Mouse (Mus musculus) ES-Bruce4 (cell line): Measurements from ENCODE around the gene Olfr770. TPM values are rescaled to one million over a fixed set of nuclear protein-coding genes. Genes with fewer than 3 reads are reported as not detected.
"Not testable (repeated sequence)": the region's sequence is repeated elsewhere in the genome, so short reads cannot be mapped to it uniquely, and the experiment has no call there.

ENCODE experiments used
- H3K27ac ChIP-seq: 2 replicates; pipeline ENCODE4 v1.5.1; 2012; ENCODE audit warnings: low read length, inconsistent platforms; ENCODE audit not compliant: insufficient read depth
- H3K27me3 ChIP-seq: 2 replicates; pipeline ENCODE4 v1.6.1; 2012; ENCODE audit warnings: mild to moderate bottlenecking, low read length, inconsistent platforms; ENCODE audit not compliant: control insufficient read depth, poor library complexity, insufficient read depth, severe bottlenecking
- H3K36me3 ChIP-seq: 2 replicates; pipeline ENCODE4 v1.6.1; 2012; ENCODE audit warnings: inconsistent platforms, mild to moderate bottlenecking, low read length, moderate library complexity; ENCODE audit not compliant: control insufficient read depth, poor library complexity, insufficient read depth, severe bottlenecking
- H3K4me1 ChIP-seq: one replicate; pipeline ENCODE4 v1.8.1; 2011; ENCODE audit warnings: low read length; ENCODE audit not compliant: control insufficient read depth, insufficient read depth
- H3K4me3 ChIP-seq: 2 replicates; pipeline ENCODE4 v1.5.1; 2011; ENCODE audit warnings: low read depth, mild to moderate bottlenecking, low read length
- H3K9ac ChIP-seq: 2 replicates; pipeline ENCODE4 v1.6.1; 2012; ENCODE audit warnings: low read depth, mild to moderate bottlenecking, inconsistent platforms; ENCODE audit not compliant: poor library complexity, severe bottlenecking
- H3K9me3 ChIP-seq: replicated peaks from 2 replicates; pipeline ENCODE4 v1.6.1; 2012; ENCODE audit warnings: mild to moderate bottlenecking, low read length, inconsistent platforms; ENCODE audit not compliant: control insufficient read depth, poor library complexity, insufficient read depth, severe bottlenecking
- CTCF ChIP-seq: IDR thresholded peaks from one replicate; pipeline ENCODE4 v1.8.1; 2011; ENCODE audit warnings: low read depth, low read length
- EP300 ChIP-seq: IDR thresholded peaks from 2 replicates; pipeline ENCODE4 v1.6.1; 2011; ENCODE audit warnings: low read depth, low read length; ENCODE audit not compliant: insufficient read depth
- POLR2A ChIP-seq: IDR thresholded peaks from one replicate; pipeline ENCODE4 v1.8.1; 2011; ENCODE audit warnings: low read length; ENCODE audit not compliant: insufficient read depth
- polyA plus RNA-seq: library from polyadenylated mRNA; stranded (reverse); fragments of >200 nt; gene quantifications from 2 replicates; pipeline ENCODE4 v1.2.4, GENCODE M21; 2011; ENCODE audit warnings: low read depth; ENCODE audit not compliant: missing spikeins, insufficient read depth, insufficient read length

The Olfr770 gene
- not detected in 2 replicates for polyA plus RNA-seq

GRCm38 (mm10) chr10:129138898-129139297, at the start of gene Olfr770:
Gene Olfr770 (minus strand): TSS chr10:129138998.
- Histone ChIP-seq H3K4me3 (no peak within 1 kb of the TSS), H3K27me3 (no peaks in the 10 kb centered on the region), H3K4me1 (no peaks in the 10 kb centered on the region), H3K36me3 (no peaks in the 10 kb centered on the region), H3K9ac (no peak within 1 kb of the TSS), H3K27ac (no peak within 1 kb of the TSS), H3K9me3 (no peaks in the 10 kb centered on the region)
- no peak for TF ChIP-seq CTCF
- TF ChIP-seq POLR2A: no peak
- TF ChIP-seq EP300: no peak

- H3K4me3 ChIP-seq, H3K27ac ChIP-seq, H3K36me3 ChIP-seq, H3K9ac ChIP-seq, H3K4me1 ChIP-seq, H3K27me3 ChIP-seq, H3K9me3 ChIP-seq: not testable (repeated sequence)
Observed at GRCm38 (mm10) chr10:129187319-129187718, 48.5 kb upstream of the Olfr770 start, which contains the start of gene Olfr773. Gene Olfr773 (minus strand): TSS chr10:129187419.

DNA sequence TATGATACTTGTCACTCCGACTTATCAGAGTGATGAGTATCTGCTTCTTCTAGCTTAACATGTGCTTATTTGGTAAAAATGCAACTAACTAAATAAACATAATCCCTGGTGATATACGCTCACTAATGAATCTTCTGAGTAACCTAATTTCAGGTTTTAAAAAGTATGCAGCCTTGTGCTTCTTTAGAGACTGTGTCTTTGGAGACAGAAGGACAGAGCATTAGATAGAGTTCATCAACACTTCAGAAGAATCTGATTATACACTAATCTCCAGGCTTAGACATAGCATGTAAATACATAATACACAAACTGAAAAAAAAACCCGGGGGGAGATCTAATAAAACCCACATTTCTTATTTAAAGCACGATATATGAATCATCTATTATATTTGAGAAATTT, 39.0 kb upstream of the Olfr770 start, which contains the start of gene Olfr772:
Gene Olfr772, minus strand, starts transcription at position 101 of the 400 bp plus-strand sequence.
- H3K9ac ChIP-seq: not testable (repeated sequence)

DNA sequence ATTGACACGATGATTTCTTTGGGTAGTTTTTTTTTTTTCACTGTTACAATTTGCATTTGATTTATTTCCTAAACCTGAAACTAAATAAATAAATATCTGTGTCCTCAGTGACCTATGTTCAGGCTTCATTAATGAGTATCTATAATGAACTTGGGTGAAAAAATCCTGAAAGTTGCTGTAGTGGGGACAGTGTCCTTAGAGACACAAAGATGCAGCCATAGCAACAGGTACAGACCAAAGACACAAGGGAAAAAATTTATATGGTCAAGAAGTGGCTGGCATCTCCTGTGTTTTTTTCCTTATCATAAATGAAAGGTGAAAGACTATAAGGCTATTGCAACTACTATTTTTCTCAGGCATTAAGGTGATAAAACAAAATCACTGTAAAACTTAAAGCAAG, 25.9 kb upstream of the Olfr770 start, which contains the start of gene Olfr771:
Gene Olfr771, minus strand, starts transcription at position 101 of the 400 bp plus-strand sequence.
- H3K27ac ChIP-seq: no peak within 1 kb of the TSS
- H3K4me3 ChIP-seq: no peak within 1 kb of the TSS
- no peaks in the 10 kb centered on the region for H3K9me3 ChIP-seq
- no peak for TF ChIP-seq POLR2A
- TF ChIP-seq EP300: no peak
- TF ChIP-seq CTCF: no peak
- no peaks in the 10 kb centered on the region for H3K4me1 ChIP-seq
- no peaks in the 10 kb centered on the region for H3K36me3 ChIP-seq
- H3K27me3 ChIP-seq: no peaks in the 10 kb centered on the region
- H3K9ac ChIP-seq: no peak within 1 kb of the TSS

More for the DNA sequence above, 39.0 kb upstream of the Olfr770 start, which contains the start of gene Olfr772:
- H3K9me3 ChIP-seq, H3K4me3 ChIP-seq, H3K27me3 ChIP-seq, H3K27ac ChIP-seq, H3K4me1 ChIP-seq, H3K36me3 ChIP-seq: not testable (repeated sequence)

GRCm38 (mm10) chr10:129117761-129118160, 21.0 kb downstream of the Olfr770 start, which contains the start of gene Olfr769:
Gene Olfr769 (minus strand): TSS chr10:129117861.
- Histone ChIP-seq H3K9me3 (no peaks in the 10 kb centered on the region), H3K36me3 (no peaks in the 10 kb centered on the region), H3K4me1 (no peaks in the 10 kb centered on the region), H3K4me3 (no peak within 1 kb of the TSS), H3K27ac (no peak within 1 kb of the TSS), H3K9ac (no peak within 1 kb of the TSS), H3K27me3 (no peaks in the 10 kb centered on the region)
- TF ChIP-seq EP300 (no peak), POLR2A (no peak), CTCF (no peak)

DNA sequence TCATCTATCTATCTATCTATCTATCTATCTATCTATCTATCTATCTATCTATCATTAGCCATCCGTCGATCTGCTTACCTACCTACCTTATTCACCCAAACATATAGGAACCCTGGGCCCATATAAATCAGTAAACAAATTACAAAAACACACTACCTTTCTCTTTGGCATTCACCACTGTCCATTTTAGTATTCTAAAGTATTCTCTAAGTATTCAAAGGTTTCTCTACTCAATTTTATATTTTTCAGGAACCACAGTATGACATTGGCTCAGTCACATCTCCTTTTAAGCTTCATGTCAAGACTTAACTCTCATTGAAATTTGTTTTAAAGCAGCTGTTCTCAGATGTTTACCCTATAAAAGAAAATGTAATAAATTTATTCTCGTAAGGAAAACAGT, 23.7 kb downstream of the Olfr770 start:
- no peak overlapping the region for H3K27ac ChIP-seq
- no peaks in the 10 kb centered on the region for H3K4me1 ChIP-seq
- no peaks in the 10 kb centered on the region for H3K9me3 ChIP-seq
- no peak for TF ChIP-seq EP300
- no peak for TF ChIP-seq POLR2A
- TF ChIP-seq CTCF: no peak
- H3K4me3 ChIP-seq: no peak overlapping the region
- no peak overlapping the region for H3K9ac ChIP-seq
- H3K27me3 ChIP-seq: no peaks in the 10 kb centered on the region
- H3K36me3 ChIP-seq: no peaks in the 10 kb centered on the region
